Mouse (Mus musculus): ENCODE results near the gene Akr1cl.

- TF ChIP-seq GATA1 (IDR thresholded peaks at IDR 0.05; ENCODE audit: borderline replicate concordance, low read length) (no peak), FLI1 (IDR thresholded peaks at IDR 0.05; ENCODE audit: low read length) (no peak)
Measured at GRCm38 (mm10) chr1:65005575-65005974, 27.0 kb downstream of the Akr1cl start.
